Mouse (Mus musculus) liver, adult 2 months (tissue): ENCODE measurements at regions not wholly inside any gene's neighbourhood (a gene's known extent, or its start where the extent isn't known, plus 50 kb on each side); places are given as distances from the start of the nearest gene placed in this dataset.

Experiments
- CTCF ChIP-seq: fragments of 200-500 bp; IDR thresholded peaks from 2 replicates; pipeline ENCODE4 v1.5.1; 2011; ENCODE audit warnings: low read depth, low read length, control low read depth
- POLR2A ChIP-seq: fragments of 200-500 bp; IDR thresholded peaks from 2 replicates; pipeline ENCODE4 v1.6.1; 2011; ENCODE audit warnings: low read length, control low read depth; ENCODE audit not compliant: insufficient read depth; ENCODE audit errors: extremely low read depth

GRCm38 (mm10) chr11:19253605-19254004 lies 234.8 kb upstream of the Meis1 start:
- no peak for TF ChIP-seq CTCF
- no peak for TF ChIP-seq POLR2A
